Mouse (Mus musculus) heart, postnatal 4 days (tissue): ENCODE results near the gene Slc44a1. TPM values are rescaled to one million over a fixed set of nuclear protein-coding genes. Genes with fewer than 3 reads are reported as not detected.

Experiments
- DNase-seq: peaks from one replicate; pipeline ENCODE4 v3.0.0; 2021
- total RNA-seq, 2 experiments: library from RNA; stranded (reverse); gene quantifications; 2 replicates each; pipeline ENCODE4 v1.2.3; 2021

Slc44a1 gene
- total RNA-seq, 2 experiments from 2014 or later = 40.9 to 43.2 TPM

DNA sequence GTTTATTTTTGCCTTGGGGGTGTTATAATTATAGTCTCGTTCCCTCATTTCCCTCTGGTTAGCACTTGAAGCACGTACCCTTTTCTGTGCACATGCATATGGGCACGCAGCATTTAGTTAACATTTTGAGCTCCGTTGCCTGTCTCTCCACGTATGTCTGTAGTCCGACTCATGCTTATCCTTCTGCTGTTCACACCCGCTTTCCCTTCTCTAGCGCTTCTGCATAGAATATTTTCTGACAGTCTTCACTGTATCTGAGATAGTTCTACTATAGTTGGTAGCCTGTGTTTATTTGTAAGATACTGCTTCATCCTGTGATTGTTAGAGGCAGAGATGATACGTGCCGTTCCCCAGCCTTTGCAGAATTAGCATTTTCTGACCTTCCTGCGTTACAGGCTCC is 98.4 kb downstream of the Slc44a1 start:
- no peak for DNase-seq

DNA sequence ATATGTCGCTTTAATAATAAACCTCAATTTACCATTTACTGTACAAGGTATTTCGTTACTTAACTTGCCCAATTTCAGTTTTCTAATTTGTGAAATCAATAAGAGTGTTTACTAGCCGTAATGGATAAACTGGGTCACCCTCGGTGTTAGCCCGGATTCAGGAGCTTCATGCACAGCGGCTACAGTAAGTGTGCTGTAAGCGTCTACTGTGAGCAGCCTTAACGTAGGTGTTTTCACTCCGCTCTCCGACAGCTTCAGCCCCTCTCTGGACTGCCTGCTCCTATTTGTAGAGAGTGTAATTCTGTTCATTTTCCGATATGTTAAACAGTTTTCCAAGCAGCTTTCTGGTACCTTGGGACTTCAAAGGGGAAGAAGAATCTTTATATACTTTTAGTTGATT is 99.7 kb downstream of the Slc44a1 start:
- DNase-seq = no peak

DNA sequence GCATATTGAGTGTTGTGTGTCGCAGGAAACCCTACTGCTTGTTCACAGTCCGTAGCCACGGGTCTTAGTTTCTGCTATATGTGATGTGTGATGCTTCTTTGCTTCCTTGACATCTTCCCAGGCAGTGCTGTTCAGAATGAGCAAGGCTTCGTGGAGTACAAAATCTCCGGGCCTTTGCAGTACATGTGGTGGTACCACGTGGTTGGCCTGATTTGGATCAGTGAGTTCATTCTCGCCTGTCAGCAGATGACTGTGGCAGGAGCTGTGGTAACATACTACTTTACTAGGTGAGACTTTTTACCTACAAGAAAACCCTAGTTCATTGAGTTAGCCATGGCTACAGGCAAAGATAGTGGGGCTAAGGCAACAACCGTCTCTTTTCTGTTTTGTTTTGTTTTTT is 103.2 kb downstream of the Slc44a1 start:
- DNase-seq = no peak

DNA sequence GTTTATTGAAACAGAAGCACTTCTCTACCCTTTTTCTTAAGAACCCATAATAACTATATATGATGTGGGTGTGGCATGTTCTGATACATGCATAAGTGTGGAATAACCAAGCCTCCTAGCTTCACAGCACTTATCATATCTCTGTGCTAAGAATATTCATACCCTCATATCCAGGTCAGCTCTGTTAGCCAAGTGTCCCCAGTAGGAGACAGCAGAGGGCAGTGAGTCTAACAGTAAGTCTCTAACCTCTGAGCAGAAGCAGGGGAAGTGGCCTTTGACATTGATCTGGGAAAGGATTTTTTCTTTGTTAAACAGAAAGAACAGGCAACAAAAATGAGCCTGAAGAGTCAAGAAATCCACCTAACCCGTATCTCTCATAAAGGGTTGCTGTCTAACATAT is 104.7 kb downstream of the Slc44a1 start:
- DNase-seq = peak; percentile 28

DNA sequence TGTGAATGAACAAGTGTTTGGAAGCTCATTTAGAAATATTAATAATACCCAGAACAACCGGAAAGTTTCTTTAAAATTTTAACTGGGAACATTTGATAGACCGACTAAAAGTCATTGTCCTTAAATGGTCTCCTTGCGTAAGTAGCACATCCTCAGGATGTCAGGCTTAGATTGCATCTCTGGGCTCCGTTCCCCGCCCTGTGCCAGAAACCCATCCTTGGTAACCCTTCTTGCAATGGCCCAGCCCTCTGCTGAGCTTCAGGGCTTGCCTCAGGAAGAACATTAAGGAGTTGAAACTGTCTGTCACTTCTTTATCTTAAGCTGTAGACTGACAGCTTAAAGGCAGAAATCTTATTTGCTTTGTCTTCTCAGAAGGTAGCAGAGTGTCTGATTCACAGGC is 107.2 kb downstream of the Slc44a1 start:
- DNase-seq = no peak

DNA sequence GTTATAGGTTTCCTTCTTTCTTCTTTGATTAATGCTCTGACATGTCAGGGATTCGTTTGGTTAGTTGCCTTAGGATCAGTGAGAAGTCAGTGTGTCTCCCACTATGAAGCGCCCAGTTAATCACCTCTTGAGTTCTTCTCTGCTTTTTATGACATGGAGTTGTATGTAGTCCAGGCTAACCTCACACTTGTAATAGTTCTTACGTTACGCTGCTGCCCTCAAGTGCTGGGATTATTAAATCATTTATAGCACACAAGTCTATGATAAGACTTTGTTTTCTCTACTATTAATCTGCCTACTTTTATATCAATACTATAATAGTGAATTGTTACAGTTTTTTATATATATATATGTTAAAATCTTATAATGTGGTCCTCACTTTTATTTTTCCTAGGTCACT is 109.2 kb downstream of the Slc44a1 start:
- no peak for DNase-seq

DNA sequence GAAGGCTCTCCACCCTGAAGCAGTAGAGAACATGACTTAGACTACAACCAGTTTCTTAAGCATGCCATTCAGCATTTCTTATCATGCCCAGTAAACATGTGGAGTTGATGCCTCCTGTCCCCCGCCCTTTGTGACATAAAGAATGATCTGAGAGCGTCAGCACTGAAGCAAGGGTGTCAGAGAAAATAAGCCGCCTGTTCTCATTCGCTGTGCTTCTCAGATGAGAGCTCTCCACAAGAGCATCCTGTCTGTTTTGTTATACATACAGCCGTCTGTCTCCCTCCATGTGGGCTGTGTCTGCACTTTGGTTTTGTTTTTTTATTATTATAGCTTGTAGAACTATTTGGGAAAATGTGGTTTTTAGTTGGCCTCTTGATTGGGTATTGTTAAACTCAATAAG is 124.4 kb downstream of the Slc44a1 start:
- no peak for DNase-seq

DNA sequence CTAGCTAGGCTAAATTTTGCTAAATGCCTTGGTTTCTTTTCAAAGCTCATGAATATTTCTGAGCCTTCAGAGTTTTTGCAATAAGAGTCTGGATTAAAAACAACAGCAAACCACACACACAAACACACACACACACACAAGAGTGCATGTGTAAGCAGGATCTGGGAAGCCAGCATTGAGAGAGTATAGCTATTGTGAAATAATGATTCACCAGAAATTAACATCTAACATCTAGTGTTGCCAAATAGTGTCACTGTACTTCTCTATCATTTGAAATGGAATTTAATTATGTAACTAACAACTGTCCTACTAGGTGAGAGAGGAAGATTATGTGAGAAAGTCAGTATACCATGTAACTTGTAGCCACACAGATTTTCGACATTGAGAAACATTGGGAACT is 126.9 kb downstream of the Slc44a1 start:
- no peak for DNase-seq

DNA sequence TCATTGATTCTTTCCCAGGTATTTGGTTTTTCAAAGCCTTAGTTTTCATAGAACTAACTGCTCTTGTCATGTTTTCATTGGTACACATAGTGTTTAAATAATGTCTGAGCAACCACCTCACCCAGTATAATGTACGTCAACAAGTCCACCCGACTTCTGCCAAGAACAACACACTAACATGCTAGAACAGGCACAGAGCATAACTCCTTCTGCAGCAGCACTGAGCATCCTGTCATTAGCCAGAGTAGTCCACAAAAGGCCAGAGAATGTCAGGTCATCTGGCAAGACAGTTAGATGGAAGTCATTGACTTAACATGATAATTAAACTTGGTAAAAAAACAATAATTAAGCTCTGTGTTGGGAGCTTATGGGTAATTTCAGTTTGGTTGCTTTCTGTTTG is 135.3 kb downstream of the Slc44a1 start:
- DNase-seq = no peak

DNA sequence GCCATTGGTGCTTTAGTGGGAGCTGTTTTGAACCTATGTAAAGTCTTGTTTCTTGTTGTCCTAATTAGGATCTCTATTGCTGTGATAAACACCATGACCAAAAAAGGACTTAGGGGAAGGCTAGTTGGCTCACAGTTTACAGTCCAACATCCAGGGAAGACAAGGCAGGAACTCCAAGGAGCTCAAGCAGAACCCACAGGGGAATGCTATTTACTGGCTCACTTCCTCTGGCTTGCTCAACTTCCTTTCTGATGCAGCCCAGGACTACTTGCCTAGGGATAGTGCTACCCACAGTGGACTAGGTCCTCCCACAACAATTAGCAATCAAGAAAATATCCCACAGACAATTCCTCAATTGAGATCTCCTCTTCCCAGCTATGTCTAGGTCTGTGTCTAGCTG is 147.5 kb downstream of the Slc44a1 start:
- no peak for DNase-seq

DNA sequence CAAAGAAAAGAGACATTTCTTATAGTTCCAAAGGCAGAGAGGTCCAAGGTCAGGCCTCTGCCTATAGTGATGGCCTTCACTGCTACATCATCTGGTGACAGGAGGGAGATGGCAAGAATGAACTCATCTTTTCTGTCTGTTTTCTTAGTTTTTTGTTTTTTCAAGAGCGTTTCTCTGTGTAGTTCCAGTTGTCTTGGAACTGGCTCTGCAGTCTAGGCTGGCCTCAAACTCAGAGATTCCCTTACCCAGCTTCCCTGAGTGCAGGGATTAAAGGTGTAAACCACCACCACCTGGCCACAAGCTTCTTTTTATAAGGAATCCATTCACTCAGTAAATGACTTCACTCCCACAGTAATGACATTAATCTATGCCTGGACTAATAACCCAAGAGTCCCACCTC is 148.7 kb downstream of the Slc44a1 start:
- no peak for DNase-seq

DNA sequence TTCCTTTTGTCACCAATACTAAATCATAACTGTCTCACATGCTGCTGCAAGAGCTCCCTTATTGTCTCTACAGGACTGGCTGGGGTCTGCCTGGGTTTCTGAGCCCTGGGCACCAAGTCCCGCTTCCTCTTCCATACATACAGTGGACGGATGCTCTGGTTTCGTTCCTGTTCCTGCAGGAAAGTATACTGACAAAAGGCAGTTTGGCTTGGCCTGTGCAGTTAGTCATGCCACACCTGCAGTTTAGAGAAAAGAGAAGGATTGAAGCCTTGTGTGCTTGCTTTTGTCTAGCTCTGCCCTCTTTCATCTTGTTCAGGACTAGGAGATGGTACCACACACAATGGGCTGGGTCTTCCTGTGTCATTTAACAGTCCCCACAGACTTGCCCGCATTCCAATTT is 149.3 kb downstream of the Slc44a1 start:
- no peak for DNase-seq

DNA sequence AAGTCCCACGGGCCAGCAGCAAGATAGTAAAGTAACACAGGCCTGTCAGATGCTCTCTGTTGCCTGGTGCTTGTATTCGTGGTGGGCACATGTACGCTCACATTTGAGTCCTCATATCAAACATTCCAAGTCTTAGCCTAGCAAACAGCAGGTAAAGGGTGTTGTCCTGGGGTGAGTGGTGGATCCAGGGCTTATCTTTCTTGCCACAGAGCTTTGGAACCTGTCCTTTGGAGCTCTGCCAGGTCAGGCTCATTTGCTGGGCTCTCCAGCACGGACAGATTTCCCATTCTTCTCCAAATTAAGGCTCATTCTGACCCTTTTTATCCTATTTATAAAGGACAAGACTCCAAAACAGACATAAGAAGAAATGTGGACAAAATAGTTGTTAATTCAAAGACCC is 149.9 kb downstream of the Slc44a1 start:
- no peak for DNase-seq

DNA sequence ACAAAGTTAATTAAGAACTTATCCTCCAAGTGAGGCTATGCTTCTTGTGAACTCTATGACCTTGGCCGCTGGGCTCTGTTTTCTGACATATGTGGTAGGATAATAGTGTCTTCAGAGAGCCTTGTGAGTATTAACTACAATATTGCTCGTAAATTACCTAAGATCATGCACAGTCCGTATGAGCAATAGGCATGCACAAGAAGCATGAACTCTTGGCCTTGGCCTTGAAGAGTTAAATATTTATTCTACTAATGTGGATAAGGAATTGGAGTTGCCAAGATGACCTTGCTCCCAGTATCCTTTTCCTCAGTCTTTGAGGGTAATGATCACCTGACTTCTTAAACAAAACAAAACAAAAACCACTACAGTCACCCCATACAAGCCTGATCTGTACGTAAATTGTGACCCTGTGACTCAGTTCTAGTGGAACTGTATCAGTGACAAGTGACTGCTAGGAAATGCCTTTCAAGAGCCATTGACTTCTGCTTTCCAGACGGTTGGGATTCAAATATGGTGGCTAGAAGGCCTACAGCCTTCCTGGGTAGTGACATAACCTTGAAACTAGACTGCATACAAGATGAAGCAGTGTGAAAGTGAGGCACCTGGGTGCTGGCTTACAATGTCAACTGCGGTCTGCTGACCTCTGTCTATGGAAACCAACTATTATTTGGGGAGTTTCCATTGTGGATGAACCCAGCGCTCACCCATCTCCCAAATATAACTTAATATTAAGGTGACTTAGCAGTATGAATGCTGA is 150.7 kb downstream of the Slc44a1 start:
- no peak for DNase-seq

DNA sequence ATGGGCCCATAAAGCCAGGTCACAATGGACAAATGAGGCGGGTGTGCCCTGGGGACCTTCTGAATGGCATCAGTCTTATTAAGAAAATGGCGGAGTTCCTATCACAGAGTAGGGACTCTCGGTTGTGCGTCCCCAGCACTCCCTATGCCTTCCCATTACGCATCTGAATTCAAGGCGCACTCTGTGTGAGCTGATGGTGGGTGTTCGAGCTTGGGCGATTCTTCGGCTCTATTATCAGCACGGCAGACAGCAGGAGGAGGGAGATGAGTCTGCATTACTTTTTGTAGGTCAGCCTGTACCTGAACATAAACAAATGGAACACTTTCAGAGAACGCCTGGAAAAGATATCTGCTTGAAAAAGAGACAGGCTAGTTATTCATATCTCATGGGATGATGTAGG is 151.3 kb downstream of the Slc44a1 start:
- DNase-seq = no peak

DNA sequence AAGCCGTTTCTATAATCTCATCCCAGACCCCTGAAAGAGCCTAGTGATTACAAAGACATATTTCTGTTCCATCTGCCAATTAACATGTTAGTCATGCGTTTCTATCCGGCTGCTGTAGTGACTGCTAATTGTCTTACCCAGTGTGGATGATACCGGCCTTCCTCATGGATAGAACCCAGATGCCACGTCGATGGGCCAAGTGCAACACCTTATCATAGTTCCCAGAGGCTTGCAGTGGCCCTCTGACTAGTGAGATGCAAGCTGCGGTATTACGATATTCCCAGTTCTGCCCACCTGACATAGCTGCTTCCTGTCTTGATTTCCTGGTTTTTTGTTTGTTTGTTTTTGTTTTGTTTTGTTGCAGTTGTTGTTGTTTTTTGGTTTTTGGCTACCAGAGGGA is 151.7 kb downstream of the Slc44a1 start:
- peak; percentile 29 for DNase-seq

DNA sequence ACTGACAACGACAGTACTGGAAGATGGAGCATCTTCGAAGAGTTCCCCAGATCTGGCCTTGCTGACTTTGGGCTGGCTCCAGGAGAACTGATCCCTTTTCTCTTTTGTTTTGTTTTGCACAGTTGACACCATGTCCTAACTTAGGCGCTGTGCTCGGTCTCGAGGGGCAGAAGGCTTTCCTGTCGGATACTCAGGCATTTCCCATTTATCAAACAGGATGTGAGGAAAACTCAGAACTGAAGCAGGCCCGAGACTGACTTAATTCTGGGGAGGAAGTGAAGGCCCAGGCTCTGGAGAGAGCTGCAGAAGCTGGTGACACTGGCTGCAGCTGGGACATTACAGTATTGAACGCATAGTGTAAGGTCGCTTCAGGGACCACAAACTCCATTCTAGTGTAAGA is 152.2 kb downstream of the Slc44a1 start:
- peak; percentile 62 for DNase-seq

DNA sequence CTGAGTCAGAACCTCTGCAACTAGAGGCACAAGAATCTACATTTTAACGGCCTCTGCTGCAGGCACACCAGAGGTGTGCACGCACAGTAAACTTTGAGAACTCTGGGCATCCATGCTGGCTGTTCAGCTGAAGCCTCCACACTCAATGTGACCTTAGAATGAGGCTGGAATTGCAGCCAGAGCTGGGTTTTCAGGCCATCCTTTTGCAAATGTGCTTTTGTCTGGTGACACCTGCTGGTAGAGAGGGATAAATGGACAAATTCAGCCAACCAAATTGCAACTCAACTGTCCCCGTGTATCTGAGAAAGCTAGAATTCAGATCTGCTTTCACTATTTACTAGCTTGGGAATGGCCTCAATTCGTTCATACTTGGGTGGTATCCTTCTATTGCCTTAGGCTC is 154.0 kb downstream of the Slc44a1 start:
- DNase-seq = peak; percentile 70

DNA sequence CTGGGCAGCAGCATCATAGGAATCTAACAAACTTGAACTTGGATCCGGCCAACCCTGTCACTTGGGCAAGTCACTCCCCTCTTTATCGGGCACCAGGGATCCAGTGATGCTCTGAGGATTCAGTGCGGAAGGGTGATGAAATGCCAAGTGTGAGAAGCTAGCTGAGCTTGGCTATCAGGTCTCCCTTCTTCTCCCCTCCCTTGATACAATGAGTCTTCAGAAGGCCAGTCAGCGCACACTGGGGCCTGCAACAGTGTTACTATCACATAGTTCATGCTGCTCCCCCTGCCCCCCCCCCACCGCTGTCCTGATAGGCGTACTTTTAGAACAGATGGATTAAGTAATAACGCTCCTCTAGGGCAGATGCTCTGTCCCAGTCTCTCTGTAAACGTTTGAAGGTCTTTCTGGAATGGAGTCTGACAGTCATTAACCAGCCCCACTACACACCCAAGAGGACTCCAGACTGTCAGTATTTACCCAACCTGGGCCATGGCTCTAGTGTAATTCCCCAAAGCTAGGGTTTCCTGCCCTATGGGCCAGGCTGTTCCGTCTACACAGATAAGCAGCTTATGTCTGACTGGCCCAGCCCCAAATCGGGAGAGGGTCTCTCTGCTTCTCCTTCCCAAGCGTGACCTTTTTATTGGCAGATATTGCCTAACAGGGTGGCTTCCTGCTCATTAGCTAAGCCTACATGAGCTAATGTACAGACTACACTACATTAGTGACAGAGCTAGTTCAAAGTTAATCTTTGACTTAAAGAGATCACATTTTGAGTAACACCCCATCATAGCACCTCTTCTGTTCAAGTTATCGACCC is 155.2 kb downstream of the Slc44a1 start:
- DNase-seq = no peak

DNA sequence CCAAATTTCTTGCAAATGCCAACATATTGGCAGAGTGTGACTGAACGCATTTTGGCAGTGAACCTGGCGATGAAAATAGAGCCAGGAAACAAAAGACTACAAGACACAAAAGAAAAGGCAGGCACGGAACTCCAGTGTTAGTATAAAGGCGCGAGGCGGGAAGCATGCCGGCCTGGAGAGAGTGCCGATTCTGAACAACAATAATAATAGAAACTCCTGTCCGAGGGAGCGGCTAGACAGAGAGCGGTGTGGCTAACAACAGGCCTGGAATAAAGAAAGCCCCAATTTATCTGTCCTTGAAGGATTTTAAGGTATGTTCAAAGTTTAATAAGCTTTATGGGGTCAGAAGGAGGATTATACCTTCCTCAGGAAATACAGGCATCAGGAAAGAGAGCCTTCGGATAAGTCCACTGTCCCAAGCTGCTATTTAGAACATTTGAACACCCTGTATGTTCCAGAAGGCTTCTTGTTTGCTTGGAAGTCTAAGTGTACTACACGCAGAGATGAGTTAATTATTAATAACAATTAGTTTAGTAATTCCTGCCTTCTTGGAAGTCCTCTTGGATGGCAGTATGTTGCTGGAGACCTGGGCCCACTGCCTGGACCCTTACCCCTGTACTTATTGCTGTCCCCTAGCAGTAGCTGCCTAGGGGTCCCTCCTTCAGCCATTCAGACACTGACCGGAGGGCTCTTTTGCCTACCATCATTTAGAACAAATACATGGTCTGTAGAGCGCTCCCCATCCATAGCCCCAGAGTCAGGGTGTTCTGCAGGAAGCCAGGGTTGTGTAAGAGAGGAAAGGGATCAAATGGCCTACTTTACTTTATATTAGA is 156.1 kb downstream of the Slc44a1 start:
- DNase-seq = peak; percentile 19

DNA sequence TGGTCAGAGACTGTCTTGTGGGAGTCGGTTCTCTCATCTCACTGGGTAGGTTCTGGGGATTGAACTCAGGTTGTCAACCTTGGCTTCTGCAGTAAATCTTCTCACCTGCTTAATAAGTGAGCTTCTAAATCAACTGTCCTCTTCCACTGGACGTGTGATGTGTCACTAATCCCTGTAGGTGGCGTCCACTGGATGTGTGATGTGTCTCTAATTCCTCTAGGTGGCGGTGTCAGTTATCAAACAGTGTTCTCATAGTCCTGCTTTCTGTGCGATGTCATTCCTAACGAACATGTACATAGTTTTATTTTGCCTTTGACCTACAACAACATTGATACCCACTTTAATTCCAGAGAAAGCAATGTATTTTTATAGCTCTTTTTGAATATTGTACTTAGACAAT is 160.2 kb downstream of the Slc44a1 start:
- peak; percentile 38 for DNase-seq

DNA sequence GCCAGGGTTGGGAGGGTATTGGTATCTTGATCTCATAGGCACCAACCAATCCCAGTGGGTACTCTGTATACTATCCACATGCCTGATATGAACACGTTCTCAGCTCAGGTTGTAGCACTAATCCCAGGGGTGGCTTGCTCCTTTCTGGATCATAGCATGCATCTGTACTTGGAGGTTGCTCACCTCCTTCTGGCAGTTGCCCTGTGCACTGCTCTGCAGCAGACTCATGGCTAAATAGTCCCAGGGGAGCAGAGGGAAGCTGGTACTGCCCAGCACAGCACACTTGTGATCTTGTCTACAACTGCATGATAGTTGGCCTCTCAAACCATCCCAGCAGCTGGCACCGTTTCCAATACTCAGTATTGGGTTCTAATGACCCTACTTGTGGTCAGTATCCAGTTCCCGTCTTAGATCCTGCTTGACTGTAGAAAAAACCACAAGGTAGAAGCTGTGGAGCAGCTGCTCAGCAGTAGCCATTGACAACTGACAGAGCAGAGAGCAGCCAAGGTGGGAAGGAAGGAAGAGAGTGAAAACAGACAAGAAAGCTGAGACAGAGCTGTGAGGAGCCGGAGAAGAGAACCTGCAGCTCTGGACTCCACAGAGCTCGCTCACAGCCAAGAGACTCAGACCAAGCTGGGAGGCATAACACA is 174.5 kb downstream of the Slc44a1 start:
- DNase-seq = no peak

DNA sequence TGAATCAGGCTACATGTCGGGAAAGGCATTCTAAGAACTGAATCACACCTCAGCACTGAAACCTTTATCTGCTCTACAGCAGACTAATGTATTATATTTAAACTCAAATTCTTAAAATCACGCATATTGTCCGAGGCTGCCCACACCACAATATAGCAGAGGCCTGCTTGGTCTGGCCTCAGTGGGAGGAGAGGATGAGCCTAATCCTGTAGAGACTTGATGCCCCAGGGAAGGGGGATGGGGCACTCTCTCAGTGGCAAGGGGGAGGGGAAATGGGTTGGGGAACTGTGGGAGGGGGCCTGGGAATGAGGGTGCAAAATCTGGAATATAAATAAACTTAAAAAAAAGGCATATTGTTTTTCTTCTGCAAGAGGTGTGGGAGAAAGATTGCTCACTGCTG is 177.8 kb downstream of the Slc44a1 start:
- no peak for DNase-seq
